Mouse (Mus musculus) erythroblast, embryonic 14.5 days (primary cell): ENCODE data around the gene Radil.

ENCODE experiments used
- GATA1 ChIP-seq: IDR thresholded peaks from 2 replicates; pipeline ENCODE4 v1.6.1; 2012; ENCODE audit warnings: low read length, inconsistent platforms, mixed read lengths
- TAL1 ChIP-seq: IDR thresholded peaks from 3 replicates; pipeline ENCODE4 v1.6.1; 2012; ENCODE audit warnings: low read length, inconsistent platforms, mixed read lengths

- no peak for TF ChIP-seq TAL1
- no peak for TF ChIP-seq GATA1
These were observed 40.2 kb upstream of the Radil start for GRCm38 (mm10) chr5:142590953-142591616.
